Mouse (Mus musculus) brain, embryonic 18.5 days (tissue): ENCODE results near the gene Galnt7.
"Not testable (repeated sequence)": the region's sequence is repeated elsewhere in the genome, so short reads cannot be mapped to it uniquely, and the experiment has no call there.

Experiments
- DNase-seq: peaks from one replicate; pipeline ENCODE4 v3.0.0-alpha.2; 2012; ENCODE audit warnings: low read depth, low spot score

Gene Galnt7

DNA sequence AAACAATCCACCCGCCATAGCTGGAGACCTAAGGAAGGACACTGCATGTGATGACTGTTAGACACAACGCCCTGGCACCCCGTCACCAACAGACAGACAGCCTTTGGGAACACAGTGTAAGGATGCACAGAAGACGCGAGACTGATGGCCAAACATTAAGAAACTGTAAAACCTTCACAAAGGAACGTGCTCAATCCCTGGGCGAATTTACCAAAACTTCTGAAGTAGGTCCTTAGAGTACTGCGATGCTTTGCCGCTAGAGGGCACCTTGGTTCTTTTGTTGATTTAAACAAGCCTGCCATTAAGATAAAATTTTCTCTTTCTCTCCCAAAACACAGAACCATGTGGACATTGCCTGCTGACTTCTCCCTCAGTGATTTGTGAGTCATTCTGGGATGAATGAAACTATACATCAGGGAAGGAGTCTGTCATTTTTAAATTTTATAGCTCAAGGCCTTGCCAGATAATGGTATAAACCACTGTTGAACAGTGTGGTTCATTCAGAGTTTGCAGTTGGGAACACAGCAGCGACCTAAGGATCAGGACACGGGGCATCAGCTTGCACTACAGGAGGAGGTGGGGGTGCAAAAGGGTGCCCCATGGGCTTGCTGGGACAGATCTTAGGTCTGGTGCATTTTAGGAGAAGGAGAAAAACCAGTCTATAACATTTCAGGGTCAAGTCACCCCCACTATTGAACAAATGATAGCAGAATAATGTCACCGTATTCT is 112.6 kb downstream of the Galnt7 start:
- DNase-seq: peak; percentile 46

- no peak for DNase-seq
Measured at GRCm38 (mm10) chr8:57538601-57539000, 114.2 kb downstream of the Galnt7 start.

DNA sequence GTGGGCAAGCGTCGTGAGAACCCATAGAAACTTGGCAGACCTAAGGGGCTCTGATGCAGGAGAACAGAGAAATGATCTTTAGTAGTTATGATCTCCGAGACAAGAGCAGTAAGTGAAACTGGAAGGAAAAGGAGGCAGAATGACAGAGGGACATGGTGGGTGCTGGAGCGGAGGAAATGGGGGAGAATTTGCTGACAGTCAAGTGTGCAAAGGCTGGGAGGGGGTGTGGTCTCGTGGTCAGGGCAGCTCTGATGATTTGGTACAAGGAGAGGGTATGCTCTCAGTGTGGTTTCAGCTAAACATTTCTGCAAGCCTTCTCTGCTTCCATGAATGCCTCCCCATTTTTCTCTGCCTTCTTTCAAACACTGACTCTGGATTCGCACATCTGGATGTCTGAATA is 116.7 kb downstream of the Galnt7 start:
- DNase-seq: no peak

GRCm38 (mm10) chr8:57534495-57534894 is 118.3 kb downstream of the Galnt7 start:
- no peak for DNase-seq

GRCm38 (mm10) chr8:57533106-57533505 is 119.7 kb downstream of the Galnt7 start:
- no peak for DNase-seq

- no peak for DNase-seq
Measured at GRCm38 (mm10) chr8:57532223-57532622, 120.6 kb downstream of the Galnt7 start.

GRCm38 (mm10) chr8:57530666-57531349 is 122.0 kb downstream of the Galnt7 start:
- peak; percentile 58 for DNase-seq

DNA sequence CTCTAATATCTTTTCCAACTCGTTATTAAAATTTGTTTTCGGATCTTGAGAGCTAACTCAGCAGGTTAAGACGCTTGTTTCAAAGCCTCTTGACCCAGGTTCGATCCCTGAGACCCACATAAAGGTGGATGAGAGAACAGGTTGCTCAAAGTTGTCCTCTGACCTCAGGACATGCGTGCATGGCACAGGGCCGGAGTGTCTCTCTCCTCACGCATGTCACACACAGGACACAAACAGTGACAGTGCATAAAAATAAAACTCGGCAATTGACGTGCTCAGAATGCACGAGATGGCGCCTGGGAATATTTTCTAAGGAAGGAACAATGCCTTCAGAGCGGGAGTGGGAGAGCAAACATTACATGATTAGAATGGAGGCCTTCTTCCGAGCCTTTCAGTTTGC is 122.6 kb downstream of the Galnt7 start:
- no peak for DNase-seq

DNA sequence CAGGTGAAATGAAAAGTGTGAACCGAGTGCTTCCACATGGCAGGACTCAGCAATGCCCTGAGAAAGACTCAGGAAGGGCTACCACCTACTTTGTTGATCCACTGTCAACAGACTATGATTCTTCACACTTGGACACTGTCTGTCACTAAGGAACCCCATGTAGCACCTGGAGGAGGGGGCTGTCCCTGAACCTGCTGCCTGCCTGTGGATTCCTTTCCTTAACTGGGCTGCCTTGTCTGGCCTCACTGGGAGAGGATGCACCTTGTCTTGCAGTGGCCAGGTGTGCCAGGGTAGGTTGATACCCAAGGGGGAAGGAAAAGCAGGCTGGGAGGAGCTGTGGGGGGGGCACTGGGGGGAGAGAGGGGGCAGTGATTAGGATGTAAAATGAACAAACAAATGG is 124.8 kb downstream of the Galnt7 start:
- DNase-seq: no peak

DNA sequence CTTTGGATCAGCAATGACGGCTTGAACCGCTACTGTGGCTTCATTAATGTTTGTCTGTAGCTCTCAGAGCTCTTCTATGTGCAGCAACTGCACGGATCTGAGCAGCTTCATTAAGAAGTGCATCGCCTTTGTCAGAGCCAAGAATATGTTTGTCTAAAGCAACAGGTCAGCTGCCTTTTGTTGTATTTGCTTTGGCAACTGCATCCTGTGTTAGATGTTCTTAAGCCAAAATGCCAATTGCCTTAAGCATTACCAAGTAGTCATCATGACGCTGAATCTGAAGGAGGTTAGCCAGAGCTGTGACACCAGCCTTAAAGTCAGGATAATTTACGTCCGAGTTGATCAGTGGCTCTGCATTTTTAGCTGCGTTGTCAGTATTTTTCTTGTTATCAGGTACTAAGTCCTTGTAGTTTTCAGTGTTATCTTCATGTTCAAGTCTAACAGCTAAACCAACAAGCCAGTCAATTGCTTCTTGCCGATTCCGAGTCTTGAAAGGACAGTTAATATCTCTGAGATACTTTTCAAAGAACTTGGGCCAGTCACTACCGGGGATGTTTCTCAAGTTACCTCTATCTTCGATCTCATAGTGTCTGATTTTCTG is 132.5 kb downstream of the Galnt7 start:
- DNase-seq: no peak

GRCm38 (mm10) chr8:57517723-57518122 is 135.1 kb downstream of the Galnt7 start:
- DNase-seq: no peak

- not testable (repeated sequence) for DNase-seq
Measured at GRCm38 (mm10) chr8:57516685-57517084, 136.1 kb downstream of the Galnt7 start.

DNA sequence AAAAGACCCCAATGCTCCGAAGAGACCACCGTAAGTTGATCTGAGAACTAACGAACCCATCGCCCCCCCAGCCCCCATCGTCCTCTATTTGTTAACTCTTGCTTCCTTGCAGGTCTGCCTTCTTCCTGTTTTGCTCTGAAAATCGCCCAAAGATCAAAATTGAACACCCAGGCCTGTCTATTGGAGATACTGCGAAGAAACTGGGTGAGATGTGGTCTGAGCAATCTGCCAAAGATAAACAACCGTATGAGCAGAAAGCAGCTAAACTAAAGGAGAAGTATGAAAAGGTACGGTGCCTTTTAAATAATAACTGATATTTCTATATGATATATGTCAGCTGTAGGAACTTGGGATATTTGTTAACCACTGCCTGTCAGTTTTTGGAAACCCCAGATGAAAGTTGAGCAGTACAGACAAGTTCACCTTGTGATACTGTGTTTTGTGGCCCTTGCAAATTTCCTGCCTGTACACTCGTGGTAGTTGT is 139.6 kb downstream of the Galnt7 start:
- not testable (repeated sequence) for DNase-seq

DNA sequence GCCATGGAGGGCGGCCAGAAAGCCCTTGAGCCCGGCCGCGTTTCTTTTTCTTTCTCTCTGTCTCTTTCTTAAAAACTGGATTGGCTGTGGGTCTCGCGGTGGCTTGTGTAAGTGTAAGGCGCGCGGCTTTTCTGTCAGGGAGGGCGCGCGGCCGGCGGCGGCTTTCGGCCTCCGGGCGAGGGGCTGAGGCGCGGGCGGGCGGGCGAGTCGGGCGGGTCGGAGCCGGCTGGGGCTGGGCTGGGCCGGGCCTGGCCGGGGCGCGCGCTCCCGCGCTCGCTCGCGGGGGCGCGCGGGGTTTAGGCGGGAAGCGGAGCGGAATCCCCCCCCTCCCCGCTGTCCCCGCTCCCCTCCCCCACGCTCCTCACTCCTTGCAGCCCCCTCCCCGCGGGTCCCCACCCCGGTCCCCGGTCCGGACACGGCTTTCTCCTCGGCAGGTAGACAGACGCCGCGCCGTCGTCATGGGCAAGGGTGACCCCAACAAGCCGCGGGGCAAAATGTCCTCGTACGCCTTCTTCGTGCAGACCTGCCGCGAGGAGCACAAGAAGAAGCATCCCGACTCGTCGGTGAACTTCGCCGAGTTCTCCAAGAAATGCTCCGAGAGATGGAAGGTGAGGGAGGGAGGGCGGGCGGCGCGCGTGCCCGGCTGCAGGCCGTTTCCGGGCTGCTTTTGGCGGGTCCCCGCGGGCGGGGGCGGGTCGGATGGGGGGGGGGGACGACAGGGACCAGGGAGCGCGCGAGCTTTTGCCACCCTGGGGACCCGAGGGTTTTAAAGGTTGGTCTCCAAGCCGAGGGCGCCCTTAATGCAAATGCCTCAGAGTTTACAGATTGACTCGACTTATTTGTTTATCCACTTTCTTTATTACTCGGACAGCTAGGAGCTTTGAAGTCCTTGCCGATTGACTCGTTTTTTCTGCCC is 140.4 kb downstream of the Galnt7 start:
- no peak for DNase-seq

DNA sequence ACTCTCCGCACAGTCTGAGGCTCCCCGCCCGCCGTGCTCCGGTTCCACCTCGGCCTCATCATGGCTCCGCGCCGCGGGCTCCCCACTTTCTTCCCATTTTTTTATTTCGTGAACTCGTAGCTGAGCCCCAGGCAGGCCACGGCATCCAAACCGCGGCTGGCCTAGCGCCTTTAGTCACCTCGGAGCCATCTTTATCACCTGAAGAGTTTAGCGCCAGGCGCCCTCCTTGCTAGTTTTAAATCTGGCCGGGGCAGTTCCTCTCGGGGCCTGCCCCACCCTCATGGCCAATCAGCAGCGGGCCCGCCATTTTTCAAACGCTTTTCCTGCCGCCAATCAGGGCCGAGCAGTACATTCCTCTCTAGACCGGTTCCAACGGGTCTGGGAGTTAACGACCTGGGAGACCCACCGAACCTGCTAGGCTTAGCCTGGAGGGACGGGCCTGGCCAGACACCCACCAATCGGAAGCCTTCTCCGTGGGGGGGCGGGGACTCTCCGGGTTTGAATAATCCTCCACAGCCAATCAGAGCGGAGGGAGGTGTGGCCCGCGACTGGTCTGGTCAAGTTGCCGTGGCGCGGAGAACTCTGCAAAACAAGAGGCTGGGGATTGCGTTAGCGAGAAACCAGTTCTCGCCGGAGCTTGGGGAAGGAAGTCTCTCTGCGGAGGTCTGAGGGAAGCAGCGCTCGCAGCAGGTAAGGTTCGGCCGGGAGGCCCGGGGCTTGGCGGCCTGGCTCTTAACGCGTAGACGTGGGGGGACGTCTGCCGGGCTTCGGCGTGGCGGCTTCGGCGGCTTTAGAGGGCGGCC is 141.3 kb downstream of the Galnt7 start, which contains the start of gene Hmgb2:
TSS of gene Hmgb2 (plus strand) at position 592 of the 803 bp plus-strand sequence.
- peak; percentile 99 for DNase-seq

GRCm38 (mm10) chr8:57510791-57511315 is 142.0 kb downstream of the Galnt7 start:
- no peak for DNase-seq

GRCm38 (mm10) chr8:57508657-57509056 is 144.2 kb downstream of the Galnt7 start:
- DNase-seq: no peak

GRCm38 (mm10) chr8:57507556-57508063 is 145.2 kb downstream of the Galnt7 start:
- no peak for DNase-seq

- DNase-seq: not testable (repeated sequence)
Measured at GRCm38 (mm10) chr8:57505500-57505899, 147.3 kb downstream of the Galnt7 start.

- DNase-seq: no peak
Measured at GRCm38 (mm10) chr8:57503641-57504040, 149.2 kb downstream of the Galnt7 start.
